Mouse (Mus musculus): Measurements from ENCODE around the gene Vtcn1. TPM values are rescaled to one million over a fixed set of nuclear protein-coding genes. Genes with fewer than 3 reads are reported as not detected.

Vtcn1 gene
- polyA plus RNA-seq, 1 experiment from 2014 or later: not detected

- no peak for ATAC-seq (ENCODE audit: low FRiP score)
- WGBS: 69% methylated on average over 5 of the region's 5 CpGs
- no peaks in the 10 kb centered on the region for H3K9me3 ChIP-seq (ENCODE audit: control insufficient read depth, low read length)
These were observed 19.1 kb downstream of the Vtcn1 start for GRCm38 (mm10) chr3:100844366-100844765.

GRCm38 (mm10) chr3:100848348-100848747, 23.1 kb downstream of the Vtcn1 start:
- Histone ChIP-seq H3K9ac (no peak overlapping the region), H3K27ac (no peak overlapping the region), H3K4me1 (replicated peaks; ENCODE audit: control insufficient read depth, insufficient read depth, low read length) (no peaks in the 10 kb centered on the region), H3K9me3 (ENCODE audit: control insufficient read depth, low read length) (no peaks in the 10 kb centered on the region), H3K36me3 (replicated peaks; ENCODE audit: control insufficient read depth, insufficient read depth) (no peaks in the 10 kb centered on the region), H3K4me2 (replicated peaks) (no peak overlapping the region), H3K4me3 (replicated peaks; ENCODE audit: low read length) (no peak overlapping the region), H3K27me3 (ENCODE audit: control insufficient read depth, insufficient read depth, low read length) (no peaks in the 10 kb centered on the region)
- WGBS: 85% methylated on average over 7 of the region's 7 CpGs
- no peak for ATAC-seq (ENCODE audit: low FRiP score)
- no peak for DNase-seq (ENCODE audit: low spot score)

More at GRCm38 (mm10) chr3:100844366-100844765, 19.1 kb downstream of the Vtcn1 start:
- no peak overlapping the region for H3K27ac ChIP-seq
- no peaks in the 10 kb centered on the region for H3K4me1 ChIP-seq (replicated peaks; ENCODE audit: control insufficient read depth, insufficient read depth, low read length)
- H3K4me3 ChIP-seq (replicated peaks; ENCODE audit: low read length): no peak overlapping the region
- H3K4me2 ChIP-seq (replicated peaks): no peak overlapping the region
- no peak overlapping the region for H3K9ac ChIP-seq
- DNase-seq (ENCODE audit: low spot score): no peak
- H3K27me3 ChIP-seq (ENCODE audit: control insufficient read depth, insufficient read depth, low read length): no peaks in the 10 kb centered on the region
- H3K36me3 ChIP-seq (replicated peaks; ENCODE audit: control insufficient read depth, insufficient read depth): no peaks in the 10 kb centered on the region

DNA sequence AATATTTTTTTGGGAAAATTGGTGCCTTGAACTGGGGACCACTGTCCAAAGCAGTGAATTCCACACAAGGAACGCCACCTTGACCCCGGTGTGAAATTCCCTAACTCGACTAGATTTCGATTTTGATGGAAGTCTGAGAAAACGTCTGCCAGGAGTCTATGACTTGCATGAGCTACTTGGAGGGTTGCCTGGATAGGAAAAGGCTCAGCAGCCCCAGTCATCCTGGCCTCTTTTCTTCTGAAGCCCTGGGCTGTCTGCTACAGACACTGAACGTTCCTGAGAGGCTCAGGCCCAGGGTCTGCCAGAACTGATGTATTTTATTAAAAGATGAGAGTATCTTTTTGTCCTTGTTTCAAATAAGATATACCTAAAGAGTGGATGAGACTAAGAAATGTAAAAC, 25.2 kb downstream of the Vtcn1 start:
- no peak for DNase-seq (ENCODE audit: low spot score)

DNA sequence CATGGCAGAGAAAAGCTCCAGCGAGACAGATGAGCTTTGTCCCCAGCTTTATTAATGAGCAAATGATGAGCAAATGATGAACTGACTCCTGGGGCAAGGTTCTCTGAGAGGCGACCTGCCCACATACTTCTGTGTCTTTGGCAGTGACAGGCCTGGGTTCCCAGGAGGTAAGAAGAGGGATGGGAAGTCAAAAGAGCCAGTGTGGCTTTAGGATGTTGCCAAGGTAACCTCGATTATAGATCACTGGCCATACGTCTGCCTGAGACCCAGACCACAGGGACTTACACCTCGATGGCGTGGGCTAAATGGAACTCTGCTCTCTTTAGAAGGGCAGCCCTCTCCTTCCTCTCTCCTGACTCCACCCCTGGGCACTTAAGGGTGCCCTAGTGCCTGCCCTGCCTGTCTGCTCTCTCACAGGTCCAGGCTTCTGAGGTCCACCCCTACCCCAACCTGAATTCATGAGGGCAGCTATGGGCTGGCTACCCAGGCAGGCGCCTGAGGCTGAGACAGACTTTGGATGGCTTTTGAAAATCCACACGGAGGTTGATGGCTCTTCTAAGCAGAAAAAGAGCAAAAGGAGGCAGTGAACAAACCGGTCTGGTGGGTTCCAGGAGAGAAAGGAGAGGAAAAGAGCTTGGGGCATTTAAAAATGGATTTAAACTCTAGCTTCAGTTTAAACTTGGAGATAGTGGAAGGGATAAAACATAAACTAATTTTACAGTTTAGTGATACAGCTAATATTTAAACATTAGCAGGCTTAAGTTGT, 31.0 kb downstream of the Vtcn1 start:
- H3K9ac ChIP-seq: no peak overlapping the region
- no peaks in the 10 kb centered on the region for H3K27me3 ChIP-seq (ENCODE audit: control insufficient read depth, insufficient read depth, low read length)
- 50% methylated on average over 9 of the region's 9 CpGs for WGBS
- H3K9me3 ChIP-seq (ENCODE audit: control insufficient read depth, low read length): no peaks in the 10 kb centered on the region
- no peak overlapping the region for H3K4me2 ChIP-seq (replicated peaks)
- DNase-seq (ENCODE audit: low spot score): no peak
- no peaks in the 10 kb centered on the region for H3K4me1 ChIP-seq (replicated peaks; ENCODE audit: control insufficient read depth, insufficient read depth, low read length)
- H3K4me3 ChIP-seq (replicated peaks; ENCODE audit: low read length): no peak overlapping the region
- H3K36me3 ChIP-seq (replicated peaks; ENCODE audit: control insufficient read depth, insufficient read depth): no peaks in the 10 kb centered on the region
- ATAC-seq (ENCODE audit: low FRiP score): no peak
- no peak overlapping the region for H3K27ac ChIP-seq

More for the DNA sequence above, 25.2 kb downstream of the Vtcn1 start:
- Histone ChIP-seq H3K27me3 (ENCODE audit: control insufficient read depth, insufficient read depth, low read length) (no peaks in the 10 kb centered on the region), H3K36me3 (replicated peaks; ENCODE audit: control insufficient read depth, insufficient read depth) (no peaks in the 10 kb centered on the region), H3K4me3 (replicated peaks; ENCODE audit: low read length) (no peak overlapping the region), H3K4me1 (replicated peaks; ENCODE audit: control insufficient read depth, insufficient read depth, low read length) (no peaks in the 10 kb centered on the region), H3K9ac (no peak overlapping the region), H3K9me3 (ENCODE audit: control insufficient read depth, low read length) (no peaks in the 10 kb centered on the region), H3K27ac (no peak overlapping the region), H3K4me2 (replicated peaks) (no peak overlapping the region)
- WGBS: 79% methylated on average over 6 of the region's 6 CpGs
- ATAC-seq (ENCODE audit: low FRiP score): no peak

- 0 out of 2 replicates have a peak, but pooled peaks cover 7% of the 10 kb centered on the region for H3K4me1 ChIP-seq (replicated peaks; ENCODE audit: control insufficient read depth, insufficient read depth, low read length)
- ATAC-seq (ENCODE audit: low FRiP score): no peak
- H3K27me3 ChIP-seq (ENCODE audit: control insufficient read depth, insufficient read depth, low read length): no peaks in the 10 kb centered on the region
- H3K36me3 ChIP-seq (replicated peaks; ENCODE audit: control insufficient read depth, insufficient read depth): no peaks in the 10 kb centered on the region
- no peak overlapping the region for H3K27ac ChIP-seq
- H3K9me3 ChIP-seq (ENCODE audit: control insufficient read depth, low read length): no peaks in the 10 kb centered on the region
- DNase-seq (ENCODE audit: low spot score): no peak
- no peak overlapping the region for H3K4me2 ChIP-seq (replicated peaks)
- no peak overlapping the region for H3K4me3 ChIP-seq (replicated peaks; ENCODE audit: low read length)
- H3K9ac ChIP-seq: no peak overlapping the region
- WGBS: 93% methylated on average over 5 of the region's 5 CpGs
These were observed 31.9 kb downstream of the Vtcn1 start for GRCm38 (mm10) chr3:100857139-100857538.

GRCm38 (mm10) chr3:100858334-100859002, 33.2 kb downstream of the Vtcn1 start:
- Histone ChIP-seq H3K4me1 (replicated peaks; ENCODE audit: control insufficient read depth, insufficient read depth, low read length) (0 out of 2 replicates have a peak, but pooled peaks cover 7% of the 10 kb centered on the region), H3K9ac (no peak overlapping the region), H3K9me3 (ENCODE audit: control insufficient read depth, low read length) (no peaks in the 10 kb centered on the region), H3K27ac (no peak overlapping the region), H3K36me3 (replicated peaks; ENCODE audit: control insufficient read depth, insufficient read depth) (no peaks in the 10 kb centered on the region), H3K4me3 (replicated peaks; ENCODE audit: low read length) (no peak overlapping the region), H3K4me2 (replicated peaks) (no peak overlapping the region), H3K27me3 (ENCODE audit: control insufficient read depth, insufficient read depth, low read length) (no peaks in the 10 kb centered on the region)
- WGBS: 87% methylated on average over 5 of the region's 5 CpGs
- ATAC-seq (ENCODE audit: low FRiP score) (no peak), DNase-seq (ENCODE audit: low spot score) (no peak)

GRCm38 (mm10) chr3:100861307-100862303, 36.3 kb downstream of the Vtcn1 start:
- Histone ChIP-seq H3K27me3 (ENCODE audit: control insufficient read depth, insufficient read depth, low read length) (no peaks in the 10 kb centered on the region), H3K9me3 (ENCODE audit: control insufficient read depth, low read length) (no peaks in the 10 kb centered on the region), H3K36me3 (replicated peaks; ENCODE audit: control insufficient read depth, insufficient read depth) (no peaks in the 10 kb centered on the region), H3K4me2 (replicated peaks) (peak overlapping the region; percentile 15; the same call in 1 of the 2 replicates), H3K27ac (0 out of 2 replicates have a peak overlapping the region, but pooled peaks have one; percentile 16), H3K9ac (no peak overlapping the region), H3K4me1 (replicated peaks; ENCODE audit: control insufficient read depth, insufficient read depth, low read length) (0 out of 2 replicates have a peak, but pooled peaks cover 7% of the 10 kb centered on the region), H3K4me3 (replicated peaks; ENCODE audit: low read length) (no peak overlapping the region)
- DNase-seq (ENCODE audit: low spot score): no peak
- ATAC-seq (ENCODE audit: low FRiP score): peak; percentile 60; the same call in 1 of the 2 replicates
- WGBS: 62% methylated on average over 23 of the region's 23 CpGs

GRCm38 (mm10) chr3:100866946-100867345, 41.7 kb downstream of the Vtcn1 start:
- Histone ChIP-seq H3K36me3 (replicated peaks; ENCODE audit: control insufficient read depth, insufficient read depth) (no peaks in the 10 kb centered on the region), H3K9ac (no peak overlapping the region), H3K4me1 (replicated peaks; ENCODE audit: control insufficient read depth, insufficient read depth, low read length) (no peaks in the 10 kb centered on the region), H3K4me3 (replicated peaks; ENCODE audit: low read length) (no peak overlapping the region), H3K27ac (no peak overlapping the region), H3K9me3 (ENCODE audit: control insufficient read depth, low read length) (no peaks in the 10 kb centered on the region), H3K4me2 (replicated peaks) (no peak overlapping the region), H3K27me3 (ENCODE audit: control insufficient read depth, insufficient read depth, low read length) (no peaks in the 10 kb centered on the region)
- no peak for ATAC-seq (ENCODE audit: low FRiP score)
- DNase-seq (ENCODE audit: low spot score): no peak
- WGBS: 36% methylated on average over 5 of the region's 5 CpGs

Measured in hindbrain, embryonic 14.5 days (tissue).